Mouse (Mus musculus) heart, postnatal 4 days (tissue): Measurements from ENCODE around the gene Olfr358. TPM values are rescaled to one million over a fixed set of nuclear protein-coding genes. Genes with fewer than 3 reads are reported as not detected.

Source experiments
- DNase-seq: peaks from one replicate; pipeline ENCODE4 v3.0.0; 2021
- total RNA-seq, 2 experiments: library from RNA; stranded (reverse); gene quantifications; 2 replicates each; pipeline ENCODE4 v1.2.3; 2021

The Olfr358 gene
- total RNA-seq = not detected

- no peak for DNase-seq
Measured at GRCm38 (mm10) chr2:37009235-37009634, at the start of gene Olfr358. TSS of gene Olfr358 (minus strand) at chr2:37009335.

GRCm38 (mm10) chr2:36997030-36997429 lies 12.1 kb downstream of the Olfr358 start:
- DNase-seq = no peak

- no peak for DNase-seq
Measured at GRCm38 (mm10) chr2:36993527-36993926, 15.6 kb downstream of the Olfr358 start, which contains the start of gene Olfr357. TSS of gene Olfr357 (plus strand) at chr2:36993827.

Other genes with a start within 250 kb of the Olfr358 start
- gene Olfr348, start 225.1 kb downstream of the Olfr358 start, total RNA-seq = not detected
- gene Olfr50, start 218.8 kb downstream of the Olfr358 start, total RNA-seq = not detected
- gene Olfr3, start 192.3 kb downstream of the Olfr358 start, total RNA-seq = not detected
- not detected for gene Olfr350, start 163.0 kb downstream of the Olfr358 start, total RNA-seq
- gene Olfr351, start 146.7 kb downstream of the Olfr358 start, total RNA-seq = not detected
- not detected for gene Olfr352, start 140.9 kb downstream of the Olfr358 start, total RNA-seq
- not detected for gene Olfr353, start 116.4 kb downstream of the Olfr358 start, total RNA-seq
- not detected for gene Olfr354, start 103.7 kb downstream of the Olfr358 start, total RNA-seq
- not detected for gene Olfr355, start 80.4 kb downstream of the Olfr358 start, total RNA-seq
- gene Olfr356, start 72.2 kb downstream of the Olfr358 start, total RNA-seq = not detected
- gene Olfr357, start 15.5 kb downstream of the Olfr358 start, total RNA-seq = not detected
- not detected for gene Olfr360, start 56.4 kb upstream of the Olfr358 start, total RNA-seq
- not detected for gene Olfr361, start 80.0 kb upstream of the Olfr358 start, total RNA-seq
- not detected for gene Olfr362, start 108.6 kb upstream of the Olfr358 start, total RNA-seq
- gene Olfr364-ps1, start 130.0 kb upstream of the Olfr358 start, total RNA-seq = not detected
- not detected for gene Olfr365, start 178.9 kb upstream of the Olfr358 start, total RNA-seq
- gene Olfr366, start 202.2 kb upstream of the Olfr358 start, total RNA-seq = not detected